Mouse (Mus musculus) myocyte (in vitro differentiated cells): Measurements from ENCODE around the gene Chd9. TPM values are rescaled to one million over a fixed set of nuclear protein-coding genes. Genes with fewer than 3 reads are reported as not detected.

Source experiments
- H3K27me3 ChIP-seq: one replicate; pipeline ENCODE4 v1.6.1; 2011; ENCODE audit not compliant: control insufficient read depth, insufficient read depth, insufficient read length
- H3K36me3 ChIP-seq: one replicate; pipeline ENCODE4 v1.6.1; 2011; ENCODE audit not compliant: control insufficient read depth, insufficient read depth
- H3K4me2 ChIP-seq: one replicate; pipeline ENCODE4 v1.6.1; 2011; ENCODE audit warnings: low read depth, control low read depth
- H3K4me3 ChIP-seq: one replicate; pipeline ENCODE4 v1.5.1; 2011; ENCODE audit warnings: mild to moderate bottlenecking, control low read depth, moderate library complexity
- H3K79me2 ChIP-seq: one replicate; pipeline ENCODE4 v1.6.1; 2011; ENCODE audit not compliant: control insufficient read depth, insufficient read depth
- H3ac ChIP-seq: one replicate; pipeline ENCODE4 v1.6.1; 2011; ENCODE audit not compliant: control insufficient read depth, insufficient read length
- CEBPB ChIP-seq: IDR thresholded peaks from 2 replicates; pipeline ENCODE4 v1.6.1; 2011; ENCODE audit warnings: mild to moderate bottlenecking, moderate library complexity; ENCODE audit not compliant: poor library complexity, insufficient read depth, severe bottlenecking
- E2F4 ChIP-seq: IDR thresholded peaks from one replicate; pipeline ENCODE4 v1.6.1; 2011; ENCODE audit warnings: mild to moderate bottlenecking, control low read depth, moderate library complexity; ENCODE audit not compliant: insufficient read depth
- MAX ChIP-seq: IDR thresholded peaks from one replicate; pipeline ENCODE4 v1.6.1; 2011; ENCODE audit warnings: low read depth, mild to moderate bottlenecking, control low read depth
- MYOD1 ChIP-seq, 3 experiments: IDR thresholded peaks; one replicate each; pipeline ENCODE4 v1.6.1; 2011; ENCODE audit warnings: control low read depth in 2 of 3, low read depth in 2 of 3, mild to moderate bottlenecking in 2 of 3, moderate library complexity in 1 of 3; ENCODE audit not compliant: insufficient read length in 2 of 3, control insufficient read depth in 1 of 3
- MYOG ChIP-seq, 3 experiments: IDR thresholded peaks; one replicate each; pipeline ENCODE4 v1.6.1; 2011; ENCODE audit warnings: control low read depth in 2 of 3, low read depth in 2 of 3, mild to moderate bottlenecking in 2 of 3; ENCODE audit not compliant: insufficient read length in 2 of 3, control insufficient read depth in 1 of 3, insufficient read depth in 1 of 3
- POLR2A ChIP-seq: IDR thresholded peaks from one replicate; pipeline ENCODE4 v1.6.1; 2011; ENCODE audit warnings: low read depth, mild to moderate bottlenecking, control low read depth, moderate library complexity; ENCODE audit not compliant: insufficient read length
- POLR2AphosphoS2 ChIP-seq: IDR thresholded peaks from one replicate; pipeline ENCODE4 v1.6.1; 2011; ENCODE audit warnings: low read depth, control low read depth; ENCODE audit not compliant: insufficient read length
- REST ChIP-seq: IDR thresholded peaks from one replicate; pipeline ENCODE4 v1.6.1; 2011; ENCODE audit warnings: mild to moderate bottlenecking, control low read depth, moderate library complexity; ENCODE audit not compliant: insufficient read depth, insufficient read length
- SRF ChIP-seq: IDR thresholded peaks from one replicate; pipeline ENCODE4 v1.6.1; 2011; ENCODE audit warnings: low read depth; ENCODE audit not compliant: control insufficient read depth, insufficient read length
- TCF12 ChIP-seq: IDR thresholded peaks from one replicate; pipeline ENCODE4 v1.6.1; 2011; ENCODE audit warnings: mild to moderate bottlenecking, control low read depth; ENCODE audit not compliant: poor library complexity, insufficient read depth, severe bottlenecking
- TCF3 ChIP-seq: IDR thresholded peaks from one replicate; pipeline ENCODE4 v1.6.1; 2011; ENCODE audit warnings: low read depth, control low read depth; ENCODE audit not compliant: insufficient read length
- USF1 ChIP-seq: IDR thresholded peaks from one replicate; pipeline ENCODE4 v1.6.1; 2011; ENCODE audit warnings: low read depth, mild to moderate bottlenecking, control low read depth, moderate library complexity
- polyA plus RNA-seq: library from polyadenylated mRNA; unstranded; fragments of >200 nt; fragmentation: generic; extraction: Trizol; gene quantifications from one replicate; pipeline ENCODE4 v1.2.1, GENCODE M21; 2012; ENCODE audit warnings: missing spikeins

Gene Chd9
- polyA plus RNA-seq, 1 experiment, result 29.6 TPM

- H3K27me3 ChIP-seq, result no peaks in the 10 kb centered on the region
Observed at GRCm38 (mm10) chr8:90849462-90850050, 21.4 kb downstream of the Chd9 start.

GRCm38 (mm10) chr8:90851544-90851943, 23.4 kb downstream of the Chd9 start:
- TF ChIP-seq MYOD1 (IDR thresholded peaks at IDR 0.05; ENCODE audit: control insufficient read depth in 1 of 3, insufficient read length in 2 of 3, low read depth in 2 of 3), result no peak
- TF ChIP-seq SRF, result no peak
- TF ChIP-seq MAX, result no peak
- no peak for TF ChIP-seq MYOG (IDR thresholded peaks at IDR 0.05; ENCODE audit: control insufficient read depth in 1 of 3, insufficient read depth in 1 of 3, insufficient read length in 2 of 3, low read depth in 2 of 3)
- TF ChIP-seq POLR2A, result no peak
- no peak for TF ChIP-seq E2F4
- TF ChIP-seq POLR2AphosphoS2, result no peak
- no peak for TF ChIP-seq REST
- no peak for TF ChIP-seq CEBPB
- no peak for TF ChIP-seq TCF12
- TF ChIP-seq USF1, result no peak
- TF ChIP-seq TCF3, result no peak
- Histone ChIP-seq H3K36me3 (no peaks in the 10 kb centered on the region), H3K4me3 (no peak overlapping the region)

More at GRCm38 (mm10) chr8:90849462-90850050, 21.4 kb downstream of the Chd9 start:
- Histone ChIP-seq H3K4me3 (no peak overlapping the region), H3ac (no peak overlapping the region), H3K4me2 (no peak overlapping the region), H3K36me3 (no peaks in the 10 kb centered on the region), H3K79me2 (no peaks in the 10 kb centered on the region)
- TF ChIP-seq TCF12 (no peak), MYOD1 (IDR thresholded peaks at IDR 0.05; ENCODE audit: control insufficient read depth in 1 of 3, insufficient read length in 2 of 3, low read depth in 2 of 3) (no peak), E2F4 (no peak), USF1 (no peak), MAX (no peak), TCF3 (no peak), POLR2A (no peak), CEBPB (no peak), REST (no peak), POLR2AphosphoS2 (no peak), SRF (no peak), MYOG (IDR thresholded peaks at IDR 0.05; ENCODE audit: control insufficient read depth in 1 of 3, insufficient read depth in 1 of 3, insufficient read length in 2 of 3, low read depth in 2 of 3) (no peak)

GRCm38 (mm10) chr8:90853971-90854670, 26.0 kb downstream of the Chd9 start:
- no peaks in the 10 kb centered on the region for H3K79me2 ChIP-seq
- TF ChIP-seq MAX (no peak), MYOD1 (IDR thresholded peaks at IDR 0.05; ENCODE audit: control insufficient read depth in 1 of 3, insufficient read length in 2 of 3, low read depth in 2 of 3) (no peak), MYOG (IDR thresholded peaks at IDR 0.05; ENCODE audit: control insufficient read depth in 1 of 3, insufficient read depth in 1 of 3, insufficient read length in 2 of 3, low read depth in 2 of 3) (no peak), POLR2A (no peak), CEBPB (no peak), E2F4 (no peak), SRF (no peak), TCF12 (no peak), REST (no peak), USF1 (no peak), TCF3 (no peak), POLR2AphosphoS2 (no peak)
- no peaks in the 10 kb centered on the region for H3K27me3 ChIP-seq
- no peak overlapping the region for H3K4me2 ChIP-seq
- no peaks in the 10 kb centered on the region for H3K36me3 ChIP-seq
- no peak overlapping the region for H3ac ChIP-seq
- no peak overlapping the region for H3K4me3 ChIP-seq

More at GRCm38 (mm10) chr8:90851544-90851943, 23.4 kb downstream of the Chd9 start:
- no peak overlapping the region for H3ac ChIP-seq
- no peak overlapping the region for H3K4me2 ChIP-seq
- no peaks in the 10 kb centered on the region for H3K27me3 ChIP-seq
- no peaks in the 10 kb centered on the region for H3K79me2 ChIP-seq

GRCm38 (mm10) chr8:90854671-90855161, 26.6 kb downstream of the Chd9 start:
- no peaks in the 10 kb centered on the region for H3K27me3 ChIP-seq
- H3K79me2 ChIP-seq, result no peaks in the 10 kb centered on the region
- H3ac ChIP-seq, result no peak overlapping the region
- H3K4me2 ChIP-seq, result no peak overlapping the region
- H3K36me3 ChIP-seq, result no peaks in the 10 kb centered on the region
- no peak overlapping the region for H3K4me3 ChIP-seq
- TF ChIP-seq TCF3, result no peak
- no peak for TF ChIP-seq REST
- no peak for TF ChIP-seq MAX
- TF ChIP-seq TCF12, result no peak
- TF ChIP-seq USF1, result no peak
- no peak for TF ChIP-seq SRF
- TF ChIP-seq CEBPB, result no peak
- TF ChIP-seq MYOD1 (IDR thresholded peaks at IDR 0.05; ENCODE audit: control insufficient read depth in 1 of 3, insufficient read length in 2 of 3, low read depth in 2 of 3), result no peak
- TF ChIP-seq E2F4, result no peak
- no peak for TF ChIP-seq POLR2AphosphoS2
- no peak for TF ChIP-seq MYOG (IDR thresholded peaks at IDR 0.05; ENCODE audit: control insufficient read depth in 1 of 3, insufficient read depth in 1 of 3, insufficient read length in 2 of 3, low read depth in 2 of 3)
- no peak for TF ChIP-seq POLR2A
